Mouse (Mus musculus) limb, embryonic 15.5 days (tissue): ENCODE results near the gene Dstyk. TPM values are rescaled to one million over a fixed set of nuclear protein-coding genes. Genes with fewer than 3 reads are reported as not detected.

ENCODE experiments used
- ATAC-seq: fragments of 200-750 bp; cut with Nextera tagmentation; 2 replicates; pipeline ENCODE4 v1.8.0; 2017; ENCODE audit warnings: low read depth, moderate TSS enrichment; ENCODE audit not compliant: insufficient number of reproducible peaks, low FRiP score, low TSS enrichment
- H3K27ac ChIP-seq: fragments of 300-500 bp; sonication (generic); 2 replicates; pipeline ENCODE4 v1.5.1; 2015; ENCODE audit warnings: moderate library complexity, mild to moderate bottlenecking, inconsistent platforms
- H3K27me3 ChIP-seq: fragments of 300-500 bp; sonication (generic); 2 replicates; pipeline ENCODE4 v1.6.1; 2015; ENCODE audit warnings: inconsistent platforms
- H3K36me3 ChIP-seq: fragments of 300-500 bp; sonication (generic); 2 replicates; pipeline ENCODE4 v1.6.1; 2015; ENCODE audit warnings: inconsistent platforms
- H3K4me1 ChIP-seq: fragments of 300-500 bp; sonication (generic); 2 replicates; pipeline ENCODE4 v1.6.1; 2015; ENCODE audit warnings: inconsistent platforms
- H3K4me2 ChIP-seq: fragments of 300-500 bp; sonication (generic); 2 replicates; pipeline ENCODE4 v1.6.1; 2015; ENCODE audit warnings: mild to moderate bottlenecking, inconsistent platforms
- H3K4me3 ChIP-seq: fragments of 300-500 bp; sonication (generic); 2 replicates; pipeline ENCODE4 v1.5.1; 2015; ENCODE audit warnings: mild to moderate bottlenecking, inconsistent platforms
- H3K9ac ChIP-seq: fragments of 300-500 bp; sonication (generic); 2 replicates; pipeline ENCODE4 v1.6.1; 2015; ENCODE audit warnings: inconsistent platforms
- H3K9me3 ChIP-seq: fragments of 300-500 bp; sonication (generic); 2 replicates; pipeline ENCODE4 v1.6.1; 2016; ENCODE audit warnings: inconsistent platforms
- WGBS: fragments of 180-500 bp; shearing (Covaris S2); methylation state at CpG from one replicate; pipeline ENCODE4 v1.1.7; 2015; 5-methylcytosine and 5-hydroxymethylcytosine counted together
- polyA plus RNA-seq: library from polyadenylated mRNA; unstranded; fragments of >200 nt; fragmentation: Nextera tagmentation; extraction: Ambion mirVana; gene quantifications from 2 replicates; pipeline ENCODE4 v1.2.1, GENCODE M21; 2015

Dstyk gene
- 13.7 and 16.5 TPM in 2 replicates for polyA plus RNA-seq

GRCm38 (mm10) chr1:132417319-132418251 lies at the start of gene Dstyk:
Gene Dstyk (plus strand): TSS chr1:132417555.
- under 1% methylated on average over 84 of the region's 85 CpGs for WGBS
- Histone ChIP-seq H3K36me3 (no peaks in the 10 kb centered on the region), H3K9ac (peak within 1 kb of the TSS; percentile 91), H3K27ac (peak within 1 kb of the TSS; percentile 92), H3K4me1 (peaks cover 21% of the 10 kb centered on the region), H3K4me2 (peak within 1 kb of the TSS; percentile 66), H3K4me3 (peak within 1 kb of the TSS; percentile 83), H3K9me3 (no peaks in the 10 kb centered on the region), H3K27me3 (no peaks in the 10 kb centered on the region)
- peak; percentile 96 for ATAC-seq

GRCm38 (mm10) chr1:132367692-132368506 lies 49.5 kb upstream of the Dstyk start:
- Histone ChIP-seq H3K4me2 (no peak overlapping the region), H3K9me3 (no peaks in the 10 kb centered on the region), H3K27me3 (no peaks in the 10 kb centered on the region), H3K4me1 (peaks cover 27% of the 10 kb centered on the region), H3K4me3 (no peak overlapping the region), H3K27ac (no peak overlapping the region), H3K36me3 (peaks cover 28% of the 10 kb centered on the region), H3K9ac (no peak overlapping the region)
- 32% methylated on average over 7 of the region's 7 CpGs for WGBS
- ATAC-seq, result peak; percentile 74; the same call in 1 of the 2 replicates

- Histone ChIP-seq H3K4me3 (no peak overlapping the region), H3K27ac (no peak overlapping the region), H3K4me2 (no peak overlapping the region), H3K36me3 (peaks cover 27% of the 10 kb centered on the region), H3K9me3 (no peaks in the 10 kb centered on the region), H3K4me1 (peaks cover 55% of the 10 kb centered on the region), H3K9ac (no peak overlapping the region), H3K27me3 (no peaks in the 10 kb centered on the region)
- no peak for ATAC-seq
- WGBS, result 81% methylated on average over 9 of the region's 9 CpGs
Measured at GRCm38 (mm10) chr1:132370681-132371173, 46.6 kb upstream of the Dstyk start.

DNA sequence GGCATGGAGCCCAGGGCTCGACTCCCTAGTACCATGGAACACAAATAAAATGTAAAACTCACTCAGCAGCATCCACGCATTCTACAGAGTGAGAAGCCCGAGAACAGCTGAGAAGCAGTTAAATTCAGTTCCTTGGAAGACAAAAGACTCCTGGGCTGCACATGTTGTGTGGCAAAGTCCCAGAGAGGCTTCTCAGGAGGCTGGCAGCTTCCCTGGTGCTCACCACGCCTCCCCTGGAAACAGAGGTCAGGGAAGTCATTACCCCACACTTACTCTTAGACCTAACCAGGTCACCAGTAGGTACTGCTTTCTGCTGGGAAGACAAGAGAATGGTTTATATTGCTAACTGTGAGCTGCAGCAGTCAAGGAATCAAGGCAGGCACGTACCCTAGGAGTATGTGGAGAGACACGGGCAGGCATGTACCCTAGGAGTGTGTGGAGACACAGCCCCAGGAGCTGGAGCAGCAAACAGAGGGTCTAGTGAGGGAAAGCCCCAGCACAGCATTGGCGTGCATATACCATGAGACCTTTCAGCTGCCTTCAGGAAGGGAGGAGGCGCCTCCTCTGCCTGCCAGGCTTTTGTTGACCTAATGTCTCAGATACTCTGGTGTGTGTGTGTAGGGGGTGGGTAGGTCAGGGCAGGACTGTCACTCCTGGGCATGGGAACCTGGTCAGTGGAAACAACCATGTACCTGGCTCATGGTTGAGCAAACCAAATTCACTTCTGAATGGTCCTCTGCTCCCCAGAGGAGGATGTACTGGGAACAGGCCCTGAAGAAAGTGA lies 45.9 kb upstream of the Dstyk start:
- Histone ChIP-seq H3K27ac (0 out of 2 replicates have a peak overlapping the region, but pooled peaks have one; percentile 5), H3K9me3 (no peaks in the 10 kb centered on the region), H3K4me2 (no peak overlapping the region), H3K4me1 (peaks cover 55% of the 10 kb centered on the region), H3K36me3 (peaks cover 23% of the 10 kb centered on the region), H3K4me3 (no peak overlapping the region), H3K9ac (no peak overlapping the region), H3K27me3 (no peaks in the 10 kb centered on the region)
- WGBS, result 65% methylated on average over 8 of the region's 8 CpGs
- ATAC-seq, result no peak

DNA sequence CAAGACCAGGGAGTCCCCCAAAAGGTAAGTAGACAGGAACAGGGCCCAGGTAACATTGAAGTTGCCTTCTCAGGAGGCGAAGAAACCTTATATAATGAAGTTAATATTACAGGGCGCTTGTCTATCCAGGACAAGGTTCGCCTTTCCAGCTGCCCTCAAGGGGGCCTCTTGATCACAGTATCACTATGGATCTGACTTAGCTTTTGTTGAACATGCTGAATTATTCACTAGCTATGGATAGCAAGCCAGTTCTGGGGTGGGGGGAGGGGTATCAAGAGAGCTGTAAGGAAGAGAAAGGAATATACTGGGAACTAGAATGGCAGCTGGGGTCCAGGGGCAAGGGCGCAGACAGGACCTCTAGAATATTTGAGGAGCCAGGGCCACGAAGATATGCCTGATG lies 45.0 kb upstream of the Dstyk start:
- H3K9ac ChIP-seq, result no peak overlapping the region
- H3K4me2 ChIP-seq, result no peak overlapping the region
- H3K9me3 ChIP-seq, result no peaks in the 10 kb centered on the region
- H3K36me3 ChIP-seq, result peaks cover 23% of the 10 kb centered on the region
- H3K27ac ChIP-seq, result no peak overlapping the region
- no peaks in the 10 kb centered on the region for H3K27me3 ChIP-seq
- no peak for ATAC-seq
- 86% methylated on average over 5 of the region's 5 CpGs for WGBS
- peaks cover 56% of the 10 kb centered on the region for H3K4me1 ChIP-seq
- H3K4me3 ChIP-seq, result no peak overlapping the region

DNA sequence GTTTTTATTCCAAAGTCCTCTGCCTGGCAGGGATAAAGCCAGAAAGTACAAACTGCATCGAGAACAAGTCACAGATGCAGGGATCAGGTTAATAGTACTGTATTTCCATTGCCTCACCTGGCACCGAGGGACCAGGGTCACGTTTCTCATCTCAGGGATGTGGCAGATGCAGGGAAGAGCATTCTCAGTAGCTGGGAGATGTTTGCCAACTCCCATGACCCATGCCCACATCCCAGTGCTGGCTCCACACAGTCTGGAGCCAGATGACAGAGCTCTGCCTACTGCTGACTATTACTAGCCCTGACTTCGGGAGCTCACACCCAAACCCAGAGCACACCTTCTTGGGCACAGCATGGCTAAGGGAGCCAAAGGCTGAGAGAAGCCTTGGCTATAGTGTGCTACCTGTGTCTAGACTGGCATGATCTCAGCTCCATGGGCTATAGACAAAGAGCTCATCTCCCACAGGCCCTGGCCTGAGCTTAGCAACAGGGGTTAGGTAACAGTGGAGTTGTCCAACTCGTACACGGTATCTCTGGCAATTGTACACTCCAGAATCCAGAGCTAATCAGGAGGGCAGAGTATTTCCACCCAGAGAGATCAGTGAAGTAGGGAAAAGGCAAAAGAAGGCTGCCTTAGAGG lies 44.3 kb upstream of the Dstyk start:
- 80% methylated on average over 6 of the region's 6 CpGs for WGBS
- no peak for ATAC-seq
- Histone ChIP-seq H3K4me3 (no peak overlapping the region), H3K4me2 (no peak overlapping the region), H3K27me3 (no peaks in the 10 kb centered on the region), H3K27ac (no peak overlapping the region), H3K36me3 (peaks cover 23% of the 10 kb centered on the region), H3K4me1 (peaks cover 54% of the 10 kb centered on the region), H3K9ac (no peak overlapping the region), H3K9me3 (no peaks in the 10 kb centered on the region)

DNA sequence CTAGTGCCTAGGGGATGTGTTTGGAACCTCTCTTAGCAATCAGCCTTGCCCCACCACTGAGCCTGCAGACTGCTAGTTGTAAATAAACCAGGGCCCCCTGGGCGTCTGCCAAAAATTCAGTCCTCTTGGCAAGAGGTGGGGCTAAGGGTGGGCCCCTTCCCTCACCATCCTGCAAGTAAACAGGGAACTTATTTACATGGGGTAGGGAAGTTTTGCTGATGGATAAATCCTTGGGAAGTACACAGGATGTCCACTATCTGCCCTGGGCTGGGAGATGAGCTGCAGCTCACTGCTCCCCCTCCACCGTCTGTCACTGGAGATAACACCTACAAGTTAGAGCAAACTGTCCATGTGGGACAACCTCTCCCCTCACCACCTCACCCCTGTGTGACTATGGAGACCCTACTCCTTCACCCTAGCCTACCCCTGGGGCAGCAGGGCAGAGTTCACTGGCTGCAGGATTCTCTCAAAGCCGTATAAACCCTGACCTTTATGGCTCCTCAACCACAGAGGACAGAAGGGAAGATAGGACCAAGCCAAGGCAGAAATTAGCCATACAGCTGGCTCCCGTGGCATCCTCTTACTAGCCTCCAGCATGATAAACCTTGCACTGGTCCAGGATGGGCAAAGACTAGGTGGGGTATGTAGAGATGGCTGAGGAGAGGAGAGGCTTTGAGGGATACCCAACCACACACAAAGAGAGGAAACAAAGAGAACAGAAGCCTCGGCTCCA lies 43.0 kb upstream of the Dstyk start:
- no peaks in the 10 kb centered on the region for H3K27me3 ChIP-seq
- WGBS, result 33% methylated on average over 5 of the region's 5 CpGs
- H3K36me3 ChIP-seq, result peaks cover 27% of the 10 kb centered on the region
- peaks cover 54% of the 10 kb centered on the region for H3K4me1 ChIP-seq
- H3K4me2 ChIP-seq, result no peak overlapping the region
- H3K4me3 ChIP-seq, result no peak overlapping the region
- H3K27ac ChIP-seq, result peak overlapping the region; percentile 22; the same call in 1 of the 2 replicates
- no peak overlapping the region for H3K9ac ChIP-seq
- 0 out of 2 replicates have a peak, but pooled peaks have one; percentile 17 for ATAC-seq
- H3K9me3 ChIP-seq, result no peaks in the 10 kb centered on the region

- H3K36me3 ChIP-seq, result peaks cover 26% of the 10 kb centered on the region
- peaks cover 54% of the 10 kb centered on the region for H3K4me1 ChIP-seq
- no peak overlapping the region for H3K4me2 ChIP-seq
- H3K9me3 ChIP-seq, result no peaks in the 10 kb centered on the region
- H3K27me3 ChIP-seq, result no peaks in the 10 kb centered on the region
- no peak overlapping the region for H3K9ac ChIP-seq
- 0 out of 2 replicates have a peak overlapping the region, but pooled peaks have one; percentile 17 for H3K27ac ChIP-seq
- ATAC-seq, result no peak
- H3K4me3 ChIP-seq, result no peak overlapping the region
- 59% methylated on average over 3 of the region's 3 CpGs for WGBS
Measured at GRCm38 (mm10) chr1:132374873-132375244, 42.5 kb upstream of the Dstyk start.

GRCm38 (mm10) chr1:132375256-132375655 lies 42.1 kb upstream of the Dstyk start:
- Histone ChIP-seq H3K27ac (0 out of 2 replicates have a peak overlapping the region, but pooled peaks have one; percentile 17), H3K9me3 (no peaks in the 10 kb centered on the region), H3K4me1 (peaks cover 54% of the 10 kb centered on the region), H3K4me2 (no peak overlapping the region), H3K4me3 (no peak overlapping the region), H3K27me3 (no peaks in the 10 kb centered on the region), H3K9ac (no peak overlapping the region), H3K36me3 (peaks cover 30% of the 10 kb centered on the region)
- WGBS, result 26% methylated on average over 4 of the region's 4 CpGs
- no peak for ATAC-seq

GRCm38 (mm10) chr1:132376211-132377054 lies 40.9 kb upstream of the Dstyk start:
- Histone ChIP-seq H3K9me3 (no peaks in the 10 kb centered on the region), H3K4me1 (peaks cover 53% of the 10 kb centered on the region), H3K36me3 (peaks cover 23% of the 10 kb centered on the region), H3K27ac (peak overlapping the region; percentile 40; the same call in 1 of the 2 replicates), H3K9ac (no peak overlapping the region), H3K4me3 (no peak overlapping the region), H3K4me2 (no peak overlapping the region), H3K27me3 (no peaks in the 10 kb centered on the region)
- no peak for ATAC-seq
- 48% methylated on average over 8 of the region's 8 CpGs for WGBS
